Mouse (Mus musculus): ENCODE measurements around the gene Rps3. TPM values are rescaled to one million over a fixed set of nuclear protein-coding genes. Genes with fewer than 3 reads are reported as not detected.

The Rps3 gene
- total RNA-seq, 1 experiment from 2014 or later: 552 TPM

DNA sequence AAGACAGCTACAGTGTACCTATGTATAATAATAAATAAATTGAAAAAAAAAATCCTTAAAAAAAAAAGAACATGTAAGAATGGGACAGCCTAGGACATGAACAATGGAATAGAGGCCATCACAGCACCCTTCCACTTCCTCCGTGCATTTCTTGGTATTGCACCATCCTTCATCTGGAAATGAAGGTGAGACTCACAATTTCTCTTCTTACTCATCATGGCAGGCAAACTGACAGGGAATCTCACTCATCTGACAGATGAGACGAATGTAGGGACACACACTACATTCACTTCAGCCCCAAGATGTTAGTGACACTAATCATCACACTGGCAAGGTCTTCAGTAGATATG, 8.0 kb downstream of the Rps3 start:
- DNase-seq: no peak

DNA sequence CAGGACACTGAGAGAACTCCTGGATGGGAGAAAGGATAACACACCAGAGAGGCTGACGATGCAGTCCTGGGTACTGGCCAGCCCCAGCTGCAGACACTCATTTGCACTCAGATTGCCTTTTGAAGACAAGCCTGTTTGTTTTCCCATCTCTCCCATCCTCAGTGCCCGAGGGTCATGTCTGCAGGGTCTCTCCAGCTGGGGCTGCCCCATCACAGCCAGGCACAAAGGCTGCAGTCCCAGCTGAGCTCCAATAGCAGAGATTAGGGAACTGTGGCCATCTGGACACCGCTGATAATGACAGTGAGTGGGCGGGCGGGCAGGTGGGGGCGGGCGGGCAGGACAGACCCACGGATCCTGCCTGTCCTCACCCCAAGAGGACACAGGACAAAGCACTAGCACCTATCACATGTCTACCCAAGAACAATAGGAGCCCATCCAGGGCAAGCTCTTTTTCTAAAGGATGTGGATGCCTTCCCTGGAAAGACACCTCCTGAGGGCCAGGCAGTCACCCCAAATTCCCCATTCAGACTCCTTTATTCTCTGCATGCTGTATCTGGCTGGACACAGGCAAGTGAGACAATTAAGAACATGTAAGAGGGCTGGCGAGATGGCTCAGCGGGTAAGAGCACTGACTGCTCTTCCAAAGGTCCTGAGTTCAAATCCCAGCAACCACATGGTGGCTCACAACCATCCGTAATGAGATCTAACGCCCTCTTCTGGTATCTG, 8.5 kb downstream of the Rps3 start:
- DNase-seq: no peak

DNA sequence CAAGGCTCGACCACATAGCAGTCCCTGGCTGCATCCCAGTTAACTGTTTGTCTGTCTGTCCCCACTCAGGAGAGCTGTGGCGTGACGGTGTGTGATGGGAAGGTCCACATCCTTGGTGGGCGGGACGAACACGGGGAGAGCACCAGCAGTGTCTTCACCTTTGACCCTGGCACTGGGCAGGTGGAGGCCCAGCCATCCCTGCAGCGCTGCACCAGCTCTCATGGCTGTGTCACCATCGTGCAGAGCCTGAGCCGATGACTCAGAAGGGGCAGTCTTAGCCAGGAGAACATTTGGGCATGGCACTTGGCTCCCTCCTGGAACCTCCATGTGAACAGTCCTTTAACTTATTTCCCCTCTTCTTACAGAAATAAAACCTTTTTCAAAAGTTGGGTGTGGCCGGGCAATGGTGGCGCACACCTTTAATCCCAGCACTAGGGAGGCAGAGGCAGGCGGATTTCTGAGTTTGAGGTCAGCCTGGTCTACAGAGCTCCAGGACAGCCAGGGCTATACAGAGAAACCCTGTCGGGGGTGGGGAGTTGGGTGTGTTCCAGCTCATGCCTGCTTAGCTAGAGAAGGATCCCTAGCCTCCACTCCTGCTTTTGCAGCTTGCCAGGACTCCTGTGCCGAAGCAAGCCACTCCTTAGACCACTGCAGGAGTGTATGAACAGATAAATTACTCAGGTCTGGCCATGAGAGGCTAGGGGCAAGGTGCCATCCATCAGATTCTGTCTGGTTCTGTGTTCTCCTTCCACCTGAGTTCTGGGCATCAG, 9.7 kb downstream of the Rps3 start:
- DNase-seq: peak; percentile 57

DNA sequence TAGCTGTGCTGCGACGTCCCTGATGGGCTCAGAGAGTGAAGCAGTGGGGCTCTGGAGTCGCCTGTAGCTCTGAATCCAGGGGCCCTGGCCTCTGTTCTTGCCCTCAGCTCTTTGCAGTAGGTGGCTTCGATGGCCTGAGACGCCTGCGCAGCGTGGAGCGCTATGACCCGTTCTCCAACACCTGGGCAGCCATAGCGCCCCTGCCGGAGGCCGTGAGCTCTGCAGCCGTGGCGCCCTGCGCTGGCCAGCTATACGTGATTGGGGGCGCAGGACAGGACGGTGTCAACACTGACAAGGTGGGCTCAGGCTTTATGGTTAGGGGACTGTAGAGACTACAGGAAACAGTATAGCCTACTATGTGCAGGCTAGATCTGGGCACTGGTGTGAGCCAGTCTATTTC, 12.0 kb downstream of the Rps3 start:
- no peak for DNase-seq

DNA sequence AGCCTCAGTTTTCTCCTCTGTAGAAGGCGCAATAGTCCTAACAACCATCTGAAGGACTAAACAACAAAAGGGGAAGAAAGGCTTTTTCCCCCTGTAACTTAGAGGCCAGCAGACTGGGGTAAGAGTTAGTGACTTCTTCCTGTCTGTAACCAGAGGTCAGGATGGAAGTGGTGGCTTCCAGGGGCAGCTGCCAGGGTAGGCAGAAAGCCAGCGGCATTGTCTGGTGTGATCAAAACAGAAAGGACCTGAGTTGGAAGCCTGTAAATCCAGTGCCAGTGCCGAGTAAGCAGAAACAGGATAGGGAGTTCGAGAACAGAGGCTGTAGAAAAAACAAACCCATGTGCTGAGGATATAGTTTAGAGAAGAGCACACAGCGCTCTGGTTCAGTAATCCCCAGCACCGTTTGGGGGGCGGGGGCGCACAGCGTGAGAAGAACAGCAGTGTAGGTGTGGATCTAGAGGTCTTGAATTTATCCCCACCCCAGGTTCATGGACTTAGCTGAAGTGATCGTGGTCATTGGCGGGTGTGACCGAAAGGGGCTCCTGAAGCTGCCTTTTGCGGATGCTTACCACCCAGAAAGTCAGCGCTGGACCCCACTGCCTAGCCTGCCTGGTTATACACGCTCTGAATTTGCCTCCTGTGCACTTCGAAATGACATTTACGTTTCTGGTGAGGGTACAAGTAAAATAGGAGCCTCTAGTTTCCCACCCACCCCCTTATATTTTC, 13.7 kb downstream of the Rps3 start:
- no peak for DNase-seq

DNA sequence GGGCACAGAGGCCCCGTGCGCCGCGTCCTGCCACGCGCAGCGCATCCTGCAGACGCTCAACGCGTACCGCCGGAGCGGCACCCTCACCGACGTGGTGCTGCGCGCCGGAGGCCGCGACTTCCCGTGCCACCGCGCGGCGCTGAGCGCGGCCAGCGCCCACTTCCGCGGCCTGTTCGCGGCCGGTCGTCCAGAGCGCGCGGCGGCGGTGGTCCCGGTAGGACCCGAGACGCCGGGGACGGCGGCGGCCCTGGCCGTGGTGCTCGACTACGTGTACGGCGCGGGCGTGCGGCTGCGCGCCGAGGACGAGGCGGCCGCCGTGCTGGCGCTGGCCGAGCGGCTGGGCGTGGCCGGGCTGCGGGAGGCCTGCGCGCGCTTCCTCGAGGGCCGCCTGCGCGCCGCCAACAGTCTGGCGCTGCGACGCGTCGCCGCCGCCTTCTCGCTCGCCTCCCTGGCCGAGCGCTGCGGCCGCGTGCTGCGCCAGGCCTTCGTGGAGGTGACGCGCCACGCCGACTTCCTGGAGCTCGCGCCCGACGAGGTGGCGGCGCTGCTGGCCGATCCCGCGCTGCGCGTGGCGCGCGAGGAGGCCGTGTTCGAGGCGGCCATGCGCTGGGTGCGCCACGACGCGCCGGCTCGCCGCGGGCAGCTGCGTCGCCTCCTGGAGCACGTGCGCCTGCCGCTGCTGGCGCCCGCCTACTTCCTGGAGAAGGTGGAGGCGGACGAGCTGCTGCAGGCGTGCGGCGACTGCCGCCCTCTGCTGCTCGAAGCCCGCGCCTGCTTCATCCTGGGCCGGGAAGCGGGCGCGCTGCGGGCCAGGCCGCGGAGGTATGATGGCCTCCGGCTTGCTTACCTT, 15.0 kb downstream of the Rps3 start:
- DNase-seq: peak; percentile 62

DNA sequence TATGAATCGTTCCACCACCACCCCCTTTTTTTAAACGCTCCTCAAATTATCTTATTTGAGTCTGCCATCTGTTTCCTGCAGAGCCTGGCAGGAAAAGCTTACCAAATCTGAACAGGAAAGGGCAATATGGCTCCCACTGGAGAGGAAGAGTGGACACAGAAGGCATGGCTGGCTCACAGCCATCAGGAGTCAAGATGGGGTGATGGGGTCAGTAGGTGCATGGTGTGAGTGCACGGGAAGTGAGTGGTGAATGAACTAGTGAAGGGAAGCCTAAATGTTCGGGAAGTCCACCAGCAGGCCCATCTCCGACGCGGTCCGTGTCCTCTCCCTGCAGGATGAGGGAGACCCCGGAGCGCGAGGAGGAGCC, 15.6 kb downstream of the Rps3 start:
- DNase-seq: no peak

DNA sequence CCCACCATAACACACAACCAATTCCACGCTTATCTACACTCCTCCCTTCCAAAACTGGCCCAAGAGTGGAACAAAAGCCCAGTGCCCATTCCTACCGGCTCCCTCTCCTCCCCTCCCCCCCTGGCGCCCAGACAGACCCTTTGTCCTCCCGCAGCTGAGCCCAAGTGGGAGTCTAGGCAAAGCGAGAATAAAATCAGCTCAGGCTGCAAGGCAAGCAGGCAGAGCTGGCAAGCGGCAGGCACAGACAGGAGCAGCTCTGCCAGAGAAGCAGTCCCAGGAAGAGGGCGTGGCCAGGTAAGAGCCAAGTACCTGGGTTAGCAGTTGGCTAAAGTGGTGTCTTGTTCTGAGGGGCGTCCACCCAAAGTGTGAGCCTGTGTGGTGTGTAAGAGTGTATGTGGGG, 17.7 kb downstream of the Rps3 start, which contains the start of gene Klhl35:
Klhl35 (plus strand) TSS at position 194 of the 400 bp plus-strand sequence.
- no peak for DNase-seq

DNA sequence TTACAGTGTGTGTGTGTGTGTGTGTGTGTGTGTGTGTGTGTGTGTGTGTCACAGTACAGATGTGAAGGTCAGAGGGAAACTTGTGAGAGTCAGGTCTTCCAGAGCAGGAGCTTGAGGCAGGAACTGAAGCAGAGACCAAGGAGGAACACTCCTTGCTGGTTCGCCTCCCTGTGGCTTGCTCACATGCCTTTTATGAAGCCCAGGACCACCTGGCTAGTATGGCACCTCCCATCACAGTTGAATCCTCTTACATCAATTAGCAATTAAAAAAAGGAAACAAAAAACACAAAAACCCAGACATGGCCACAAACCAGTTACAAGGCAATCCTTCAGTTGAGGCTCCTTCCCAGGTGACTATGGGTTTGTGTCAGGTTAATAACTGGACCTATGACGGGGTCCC, 20.4 kb downstream of the Rps3 start:
- no peak for DNase-seq

DNA sequence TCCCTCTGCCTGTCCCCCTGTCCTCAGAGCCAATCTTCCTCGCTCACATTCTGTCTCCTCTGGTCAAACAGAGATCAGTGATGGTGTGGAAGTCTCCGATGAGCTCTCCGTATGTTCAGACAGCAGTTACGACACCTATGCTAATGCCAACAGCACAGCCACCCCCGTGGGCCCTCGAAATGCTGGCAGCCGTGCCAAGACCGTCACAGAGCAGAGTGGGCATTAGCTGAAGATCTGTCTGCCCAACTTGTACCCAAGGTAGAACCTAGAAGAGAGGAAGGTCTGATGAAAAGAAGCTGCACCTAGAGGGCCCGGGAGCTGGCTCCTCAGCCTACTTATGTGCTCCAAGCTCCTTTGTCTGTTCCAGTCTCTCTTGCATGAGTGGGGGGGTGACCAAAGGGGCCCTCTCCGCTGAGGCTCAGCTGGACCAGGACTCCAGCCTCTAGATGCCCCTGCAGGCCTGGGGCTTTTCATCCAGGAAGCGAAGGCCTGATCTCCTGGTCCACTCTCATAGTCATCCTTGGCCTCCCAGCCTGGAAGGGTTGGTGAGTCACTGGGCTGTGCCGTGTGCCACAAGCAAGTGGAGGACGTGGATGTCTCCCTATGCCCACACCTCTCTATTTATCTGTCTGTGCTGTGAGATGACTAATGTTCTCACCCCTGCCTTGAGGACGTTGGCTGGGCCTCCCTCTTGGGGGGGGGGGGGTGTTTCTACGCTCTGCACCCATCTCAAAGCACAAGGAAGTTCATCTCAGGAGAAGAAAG, 23.5 kb downstream of the Rps3 start:
- DNase-seq: no peak

DNA sequence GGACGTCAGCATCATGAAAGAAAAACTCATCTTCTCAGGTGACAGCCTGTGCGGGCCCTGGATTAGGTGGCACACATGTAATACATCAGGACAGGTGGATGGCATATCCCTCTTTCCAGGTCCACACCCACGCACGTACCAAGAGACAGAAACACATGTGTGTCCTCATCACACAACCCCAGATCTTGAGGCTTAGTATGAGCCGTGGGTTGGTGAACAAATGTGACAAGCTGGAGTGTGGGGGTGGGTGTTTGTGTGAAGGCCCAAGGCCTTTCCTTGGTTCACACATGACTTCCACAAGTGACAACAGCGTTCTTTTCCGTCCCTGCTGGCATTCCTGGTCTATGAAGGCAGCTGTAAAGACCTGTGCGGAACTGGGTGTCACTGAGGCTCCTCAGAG, 24.7 kb downstream of the Rps3 start:
- DNase-seq: no peak

DNA sequence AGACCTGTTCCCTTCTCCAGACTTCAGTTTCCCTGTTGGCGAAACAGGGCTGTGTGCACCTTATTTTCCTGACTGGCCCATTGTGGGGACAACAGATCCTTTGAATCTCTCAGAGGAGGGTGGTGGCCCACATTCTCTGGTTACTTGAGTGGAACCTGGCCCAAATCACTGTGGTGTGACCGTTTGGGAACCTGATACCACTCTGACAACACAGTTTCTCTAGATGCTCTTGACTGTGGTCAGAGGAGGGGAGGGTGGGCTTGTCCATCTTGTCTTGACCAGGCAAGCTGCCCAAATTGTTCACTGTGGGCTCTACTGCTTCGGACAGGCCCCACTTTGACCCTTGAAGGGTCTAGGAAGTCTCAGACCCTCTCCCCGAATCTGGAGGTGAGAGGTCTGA, 29.5 kb downstream of the Rps3 start:
- no peak for DNase-seq

DNA sequence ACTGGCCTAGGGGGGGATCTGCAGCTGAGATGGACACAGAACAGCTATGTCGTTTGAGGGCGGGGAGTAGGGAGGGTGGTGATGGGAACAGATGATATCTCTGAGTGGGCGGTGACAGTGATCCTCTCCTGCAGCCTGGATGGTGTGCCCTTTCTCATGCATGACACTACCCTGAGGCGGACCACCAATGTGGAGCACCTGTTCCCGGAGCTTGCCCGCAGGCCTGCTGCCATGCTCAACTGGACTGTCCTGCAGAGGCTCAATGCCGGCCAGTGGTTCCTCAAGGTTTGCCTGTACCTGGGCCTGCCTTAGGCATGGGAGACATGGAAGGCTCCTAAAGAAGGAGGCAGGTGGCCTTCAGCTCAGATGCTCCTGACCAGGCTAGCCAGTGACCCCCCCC, 30.7 kb downstream of the Rps3 start:
- no peak for DNase-seq

DNA sequence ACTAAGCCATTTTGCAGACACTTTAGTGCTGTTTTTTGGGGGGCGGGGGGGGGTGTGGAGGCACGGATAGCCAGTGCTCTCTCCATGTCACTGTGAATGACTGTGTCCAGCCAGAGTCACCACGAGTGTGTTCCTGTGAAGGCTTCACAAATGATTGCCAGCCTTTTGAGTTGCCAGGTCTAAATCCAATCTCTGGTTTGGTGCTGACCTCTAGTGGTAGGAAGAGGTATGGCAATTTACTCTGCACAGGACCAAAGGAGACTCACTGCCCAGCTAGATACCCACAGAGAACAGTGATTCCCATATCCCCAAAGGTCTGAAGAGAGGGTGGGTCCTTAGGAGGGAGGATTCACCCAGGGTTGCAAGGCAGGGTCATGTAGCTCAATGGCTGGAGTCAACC, 32.8 kb downstream of the Rps3 start:
- peak; percentile 23 for DNase-seq

DNA sequence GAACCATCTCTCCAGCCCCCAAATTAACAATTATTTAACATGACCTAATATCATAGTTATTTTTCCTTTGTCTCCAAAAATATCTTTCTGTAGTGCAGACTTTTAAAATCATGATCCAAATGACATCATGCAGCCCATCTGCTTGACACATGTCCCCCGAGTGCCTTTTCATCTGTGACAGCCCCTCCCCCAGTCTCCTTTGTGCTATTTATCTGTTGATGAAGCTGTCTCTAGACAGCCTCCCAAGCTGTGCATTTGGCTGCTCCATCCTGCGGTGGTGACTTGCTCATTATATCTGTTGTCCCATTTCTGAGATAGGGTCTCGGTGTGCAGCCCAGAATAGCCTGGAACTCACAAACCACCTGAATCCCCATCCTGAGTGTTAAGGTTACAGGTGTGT, 33.8 kb downstream of the Rps3 start:
- no peak for DNase-seq

DNA sequence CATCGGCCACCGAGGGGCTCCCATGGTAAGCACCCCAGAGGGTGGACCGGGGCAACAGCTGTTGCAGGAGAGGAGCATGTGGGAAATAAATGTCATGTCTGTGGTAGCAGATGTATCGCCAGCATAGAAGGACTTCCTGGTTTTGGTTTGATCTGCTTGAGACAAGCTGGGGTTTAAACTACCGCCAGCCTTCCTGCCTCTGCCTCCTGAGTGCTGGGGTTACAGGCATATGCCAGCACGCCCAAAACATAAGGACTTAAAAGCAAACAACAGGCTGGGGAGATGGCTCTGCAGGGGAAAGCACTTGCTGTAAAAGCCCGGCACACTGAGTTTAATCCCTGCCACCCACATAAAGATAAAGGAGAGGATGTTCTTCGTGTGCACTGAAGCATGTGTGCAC, 34.5 kb downstream of the Rps3 start:
- no peak for DNase-seq

DNA sequence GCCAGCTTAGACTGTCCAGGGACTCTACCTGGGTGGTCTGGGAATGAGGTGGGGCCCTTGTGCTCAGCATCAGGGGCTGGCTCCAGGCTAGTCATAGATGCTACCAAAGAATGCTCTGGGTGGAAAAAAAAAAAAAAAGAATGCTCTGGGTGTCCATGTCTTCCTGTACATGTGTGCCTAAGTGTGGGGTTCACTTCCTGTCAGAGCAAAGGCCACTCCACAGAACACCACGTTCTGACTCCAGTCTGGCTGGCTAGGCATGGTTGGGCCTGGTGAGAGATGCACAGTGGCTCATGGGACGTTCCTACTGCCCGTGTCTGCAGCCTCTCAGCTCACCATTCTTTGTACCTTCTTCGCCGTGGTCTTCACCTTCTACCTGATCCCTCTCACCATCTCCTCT, 34.9 kb downstream of the Rps3 start:
- no peak for DNase-seq

DNA sequence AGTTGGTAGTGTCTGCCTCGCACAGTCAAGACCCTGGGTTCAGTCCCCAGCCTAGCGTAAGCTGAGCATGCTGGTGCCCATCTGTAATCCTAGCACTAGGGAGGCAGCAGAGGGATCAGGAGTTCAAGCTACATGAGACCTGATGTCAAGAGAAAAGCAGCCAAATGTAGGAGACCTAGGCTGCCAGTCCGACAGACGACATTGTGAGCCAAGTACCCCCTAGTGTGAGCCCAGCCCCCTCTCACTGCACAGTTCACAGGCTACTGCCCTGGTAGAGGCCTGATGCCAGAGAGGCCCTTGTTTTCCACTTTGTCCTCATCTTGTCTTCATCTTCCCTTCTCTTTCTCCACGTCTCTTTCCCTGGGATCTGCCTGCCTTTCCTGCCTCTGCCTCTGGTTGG, 36.2 kb downstream of the Rps3 start:
- DNase-seq: no peak

DNA sequence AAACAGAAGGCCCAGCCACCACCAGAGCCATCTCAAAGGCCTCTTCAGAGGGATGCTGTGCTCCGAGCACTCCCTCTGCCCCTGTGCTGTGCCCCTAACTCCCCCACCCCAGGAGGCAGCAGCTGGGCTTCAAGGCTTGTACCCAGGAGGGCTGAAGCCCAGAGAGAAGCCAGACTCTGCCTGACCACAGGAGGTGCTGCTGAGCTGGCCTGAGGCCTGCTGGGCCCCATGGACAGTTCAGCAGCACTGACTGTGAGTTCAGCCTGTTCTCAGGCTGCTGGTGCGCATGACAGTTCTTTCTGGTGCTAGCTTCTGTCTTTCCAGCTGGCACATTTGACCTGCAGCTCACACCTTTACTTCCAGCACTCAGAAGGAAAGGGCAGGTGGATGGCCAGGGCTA, 37.7 kb downstream of the Rps3 start:
- no peak for DNase-seq

DNA sequence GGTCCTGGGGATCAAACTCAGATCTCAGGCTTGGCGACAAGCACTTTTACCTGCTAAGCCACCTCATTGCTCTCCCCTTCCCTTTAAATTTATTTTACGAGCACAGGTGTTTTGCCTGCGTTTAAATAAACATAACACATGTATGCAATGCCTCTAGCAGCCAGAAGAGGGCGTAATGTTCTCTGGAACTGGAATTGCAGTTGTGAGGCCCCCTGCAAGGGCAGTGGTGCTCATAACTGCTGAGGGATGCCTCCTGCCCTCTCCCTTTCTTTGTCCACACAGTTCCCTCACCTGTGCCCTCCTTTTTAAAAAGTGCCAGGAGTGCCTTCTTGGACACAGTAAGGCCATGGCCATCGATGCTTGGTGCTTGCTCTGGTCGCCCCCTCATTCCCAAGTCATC, 39.5 kb downstream of the Rps3 start:
- no peak for DNase-seq

DNA sequence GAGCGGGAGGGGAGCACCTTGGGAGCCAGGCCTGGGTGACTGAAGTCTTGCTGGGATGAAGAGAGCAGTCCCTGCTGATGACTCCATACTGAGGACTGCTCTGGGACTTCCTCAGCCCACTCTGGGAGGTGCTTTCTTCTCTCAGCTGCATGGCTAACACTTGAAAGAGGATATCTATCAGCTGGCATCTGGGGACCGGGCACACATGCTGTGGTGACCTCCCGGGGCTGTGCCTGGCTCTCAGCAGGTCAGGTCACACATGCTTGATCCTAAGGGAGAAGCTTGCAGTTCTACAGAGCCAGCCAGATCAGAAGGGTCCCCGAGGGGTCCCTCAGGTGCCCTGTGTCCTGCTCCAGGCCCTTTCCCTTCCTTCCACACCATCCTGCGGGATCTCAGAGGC, 40.4 kb downstream of the Rps3 start:
- no peak for DNase-seq
